Mouse (Mus musculus) MEL (cell line): ENCODE measurements around the gene Elovl1. TPM values are rescaled to one million over a fixed set of nuclear protein-coding genes. Genes with fewer than 3 reads are reported as not detected.

ENCODE experiments used
- DNase-seq: peaks from one replicate; pipeline ENCODE4 v3.0.0; 2011; ENCODE audit warnings: low read depth, low spot score
- H3K27ac ChIP-seq: 2 replicates; pipeline ENCODE4 v1.5.1; 2012; ENCODE audit warnings: low read depth, mild to moderate bottlenecking, control low read depth, low read length, moderate library complexity; ENCODE audit not compliant: control insufficient read depth
- H3K27me3 ChIP-seq, 2 experiments: fragments of 150-350 bp in 1 of 2; sonication (generic) in 1 of 2; 2 replicates each; pipeline ENCODE4 v1.6.1; 2012; ENCODE audit warnings: low read length in 2 of 2, mild to moderate bottlenecking in 2 of 2, improper control_type of control experiment in 1 of 2, moderate library complexity in 1 of 2; ENCODE audit not compliant: insufficient read depth in 2 of 2, control insufficient read depth in 1 of 2
- H3K36me3 ChIP-seq, 2 experiments: 2 replicates each; pipeline ENCODE4 v1.6.1; 2012 to 2014; ENCODE audit warnings: low read length in 2 of 2, improper control_type of control experiment in 1 of 2, inconsistent platforms in 1 of 2, mild to moderate bottlenecking in 1 of 2; ENCODE audit not compliant: insufficient read depth in 2 of 2, control insufficient read depth in 1 of 2
- H3K4me1 ChIP-seq, 2 experiments: fragments of 150-350 bp in 1 of 2; sonication (generic) in 1 of 2; 2 replicates each; pipeline ENCODE4 v1.6.1; 2012; ENCODE audit warnings: low read length in 2 of 2, improper control_type of control experiment in 1 of 2, mild to moderate bottlenecking in 1 of 2; ENCODE audit not compliant: insufficient read depth in 2 of 2, control insufficient read depth in 1 of 2
- H3K4me3 ChIP-seq, 2 experiments: fragments of 150-350 bp in 1 of 2; sonication (generic) in 1 of 2; 2 replicates each; pipeline ENCODE4 v1.5.1; 2012; ENCODE audit warnings: low read depth in 2 of 2, low read length in 2 of 2, mild to moderate bottlenecking in 2 of 2, moderate library complexity in 2 of 2, control low read depth in 1 of 2, improper control_type of control experiment in 1 of 2; ENCODE audit not compliant: control insufficient read depth in 1 of 2, insufficient read depth in 1 of 2
- H3K79me2 ChIP-seq: 2 replicates; pipeline ENCODE4 v1.6.1; 2012; ENCODE audit warnings: mild to moderate bottlenecking, low read length, moderate library complexity; ENCODE audit not compliant: control insufficient read depth, poor library complexity, insufficient read depth
- H3K9ac ChIP-seq: 2 replicates; pipeline ENCODE4 v1.6.1; 2012; ENCODE audit warnings: low read depth, mild to moderate bottlenecking, control low read depth, low read length, moderate library complexity; ENCODE audit not compliant: control insufficient read depth, poor library complexity, severe bottlenecking
- H3K9me3 ChIP-seq: fragments of 150-350 bp; sonication (generic); replicated peaks from 2 replicates; pipeline ENCODE4 v1.6.1; 2012; ENCODE audit warnings: mild to moderate bottlenecking, low read length, improper control_type of control experiment, moderate library complexity; ENCODE audit not compliant: insufficient read depth
- CHD1 ChIP-seq: IDR thresholded peaks from 2 replicates; pipeline ENCODE4 v1.6.1; 2012; ENCODE audit warnings: low read depth, mild to moderate bottlenecking, inconsistent platforms, low read length, improper control_type of control experiment
- CHD2 ChIP-seq: IDR thresholded peaks from 2 replicates; pipeline ENCODE4 v1.6.1; 2011; ENCODE audit warnings: low read length, improper control_type of control experiment
- CTCF ChIP-seq, 3 experiments: IDR thresholded peaks in 2 of 3; conservative IDR thresholded peaks in 1 of 3; 2 replicates each; pipeline ENCODE4 v1.5.1; 2011 to 2012; ENCODE audit warnings: low read length in 3 of 3, low read depth in 2 of 3, mild to moderate bottlenecking in 2 of 3, improper control_type of control experiment in 1 of 3, inconsistent platforms in 1 of 3, mixed read lengths in 1 of 3, moderate library complexity in 1 of 3; ENCODE audit not compliant: control insufficient read depth in 1 of 3, insufficient read depth in 1 of 3, poor library complexity in 1 of 3, severe bottlenecking in 1 of 3
- E2F4 ChIP-seq: IDR thresholded peaks from 2 replicates; pipeline ENCODE4 v1.6.1; 2011; ENCODE audit warnings: low read depth, low read length, improper control_type of control experiment, borderline replicate concordance
- ETS1 ChIP-seq: IDR thresholded peaks from 2 replicates; pipeline ENCODE4 v1.6.1; 2012; ENCODE audit warnings: low read depth, mild to moderate bottlenecking, inconsistent platforms, low read length, improper control_type of control experiment, moderate library complexity
- GABPA ChIP-seq: IDR thresholded peaks from 2 replicates; pipeline ENCODE4 v1.6.1; 2012; ENCODE audit warnings: low read depth, mild to moderate bottlenecking, inconsistent platforms, low read length, improper control_type of control experiment, moderate library complexity
- GATA1 ChIP-seq: IDR thresholded peaks from 2 replicates; pipeline ENCODE4 v1.6.1; 2011; ENCODE audit warnings: low read depth, low read length, improper control_type of control experiment
- HCFC1 ChIP-seq: IDR thresholded peaks from 2 replicates; pipeline ENCODE4 v1.6.1; 2012; ENCODE audit warnings: low read depth, mild to moderate bottlenecking, inconsistent platforms, low read length, improper control_type of control experiment, moderate library complexity
- MAFK ChIP-seq: IDR thresholded peaks from 2 replicates; pipeline ENCODE4 v1.6.1; 2011; ENCODE audit warnings: low read depth, mild to moderate bottlenecking, low read length, improper control_type of control experiment, borderline replicate concordance
- MAX ChIP-seq: IDR thresholded peaks from 2 replicates; pipeline ENCODE4 v1.6.1; 2011; ENCODE audit warnings: low read length, improper control_type of control experiment
- MAZ ChIP-seq: IDR thresholded peaks from 2 replicates; pipeline ENCODE4 v1.6.1; 2012; ENCODE audit warnings: low read depth, mild to moderate bottlenecking, inconsistent platforms, low read length, improper control_type of control experiment
- MXI1 ChIP-seq: IDR thresholded peaks from 2 replicates; pipeline ENCODE4 v1.6.1; 2011; ENCODE audit warnings: mild to moderate bottlenecking, low read depth, low read length, improper control_type of control experiment
- MYC ChIP-seq: IDR thresholded peaks from 2 replicates; pipeline ENCODE4 v1.6.1; 2011; ENCODE audit warnings: low read depth, mild to moderate bottlenecking, low read length, improper control_type of control experiment, moderate library complexity
- NELFE ChIP-seq: IDR thresholded peaks from 2 replicates; pipeline ENCODE4 v1.6.1; 2011; ENCODE audit warnings: low read depth, low read length, improper control_type of control experiment
- POLR2AphosphoS2 ChIP-seq: IDR thresholded peaks from 2 replicates; pipeline ENCODE4 v1.6.1; 2011; ENCODE audit warnings: low read length, improper control_type of control experiment
- RAD21 ChIP-seq: IDR thresholded peaks from 2 replicates; pipeline ENCODE4 v1.6.1; 2011; ENCODE audit warnings: mild to moderate bottlenecking, low read depth, low read length, improper control_type of control experiment
- RCOR1 ChIP-seq: IDR thresholded peaks from 2 replicates; pipeline ENCODE4 v1.6.1; 2012; ENCODE audit warnings: low read depth, mild to moderate bottlenecking, inconsistent platforms, low read length, improper control_type of control experiment
- SIN3A ChIP-seq: IDR thresholded peaks from 2 replicates; pipeline ENCODE4 v1.6.1; 2012; ENCODE audit warnings: low read length, improper control_type of control experiment, inconsistent platforms
- TBP ChIP-seq: IDR thresholded peaks from 2 replicates; pipeline ENCODE4 v1.8.0; 2011; ENCODE audit warnings: low read depth, low read length, improper control_type of control experiment
- TCF12 ChIP-seq: IDR thresholded peaks from 2 replicates; pipeline ENCODE4 v1.6.1; 2014; ENCODE audit warnings: low read depth, mild to moderate bottlenecking, inconsistent platforms, low read length, improper control_type of control experiment, moderate library complexity
- USF1 ChIP-seq: IDR thresholded peaks from 2 replicates; pipeline ENCODE4 v1.6.1; 2014; ENCODE audit warnings: low read depth, mild to moderate bottlenecking, inconsistent platforms, low read length, improper control_type of control experiment, moderate library complexity
- USF2 ChIP-seq, 2 experiments: IDR thresholded peaks; 2 replicates each; pipeline ENCODE4 v1.6.1; 2011 to 2012; ENCODE audit warnings: improper control_type of control experiment in 2 of 2, low read length in 2 of 2, borderline replicate concordance in 1 of 2, inconsistent platforms in 1 of 2, low read depth in 1 of 2, mild to moderate bottlenecking in 1 of 2; ENCODE audit not compliant: insufficient read depth in 1 of 2
- ZC3H11A ChIP-seq: IDR thresholded peaks from 2 replicates; pipeline ENCODE4 v1.6.1; 2012; ENCODE audit warnings: low read depth, mild to moderate bottlenecking, inconsistent platforms, low read length, improper control_type of control experiment
- ZNF384 ChIP-seq: IDR thresholded peaks from 2 replicates; pipeline ENCODE4 v1.6.1; 2012; ENCODE audit warnings: low read depth, mild to moderate bottlenecking, inconsistent platforms, low read length, improper control_type of control experiment
- polyA plus RNA-seq, 2 experiments: library from polyadenylated mRNA; stranded (reverse) in 1 of 2; unstranded in 1 of 2; fragments of >175 nt in 1 of 2; fragments of >200 nt in 1 of 2; gene quantifications; 2 replicates each; pipeline versions ENCODE4 v1.2.1 to v1.2.4; 2012; ENCODE audit warnings: low replicate concordance in 2 of 2, low read depth in 1 of 2; ENCODE audit not compliant: insufficient read length in 2 of 2, insufficient read depth in 1 of 2, missing spikeins in 1 of 2
- total RNA-seq: library from RNA; depleted of rRNA; stranded (reverse); fragments of 300-350 nt; gene quantifications from 2 replicates; pipeline ENCODE4 v1.2.3, GENCODE M21; 2012

Elovl1 gene
- total and polyA plus RNA-seq, 3 experiments, result 134 to 391 (median 246) TPM

DNA sequence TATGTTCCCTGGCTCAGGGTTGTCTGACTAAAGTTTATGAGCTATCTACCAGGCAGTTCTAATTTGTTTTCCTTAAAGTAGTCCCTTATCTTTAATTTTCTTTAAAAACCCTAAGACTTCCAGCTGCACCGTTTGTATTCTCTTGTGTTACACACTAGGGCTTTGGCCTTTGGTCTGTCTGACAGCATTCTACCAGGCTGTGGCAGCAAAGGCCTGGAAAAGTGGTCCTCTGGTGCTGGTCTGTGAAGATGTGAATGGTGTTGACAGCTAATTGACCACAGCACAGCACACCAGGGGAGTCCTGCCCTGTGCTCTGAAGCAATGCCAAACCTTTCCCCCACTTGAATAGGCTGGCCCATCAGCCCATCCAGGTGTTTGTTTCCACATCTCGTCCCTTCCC is 12.1 kb upstream of the Elovl1 start:
- no peak for DNase-seq
- no peaks in the 10 kb centered on the region for H3K27me3 ChIP-seq
- H3K4me3 ChIP-seq, result no peak overlapping the region
- H3K4me1 ChIP-seq, result 0 out of 4 replicates have a peak, but pooled peaks cover 0 to under 1% of the 10 kb centered on the region in 2 experiments
- TF ChIP-seq MYC (no peak), MAZ (no peak), MAFK (no peak), ETS1 (no peak), ZNF384 (no peak), GATA1 (no peak), MXI1 (no peak), RAD21 (no peak), USF2 (IDR thresholded peaks at IDR 0.05; ENCODE audit: borderline replicate concordance in 1 of 2, insufficient read depth in 1 of 2, low read depth in 1 of 2, low read length in 2 of 2) (no peak), HCFC1 (no peak), SIN3A (no peak), CTCF (IDR thresholded peaks at IDR 0.05 in 2 of 3, conservative IDR thresholded peaks at IDR 0.05 in 1 of 3; ENCODE audit: control insufficient read depth in 1 of 3, insufficient read depth in 1 of 3, low read depth in 2 of 3, low read length in 3 of 3, poor library complexity in 1 of 3, severe bottlenecking in 1 of 3) (no peak), GABPA (no peak), USF1 (no peak), ZC3H11A (no peak), NELFE (no peak), CHD2 (no peak), TBP (no peak)
- no peak overlapping the region for H3K9ac ChIP-seq
- no peak overlapping the region for H3K27ac ChIP-seq
- H3K36me3 ChIP-seq, result peaks cover 2 to 8% of the 10 kb centered on the region in 2 experiments; a peak in 2 of 4 replicates
- H3K79me2 ChIP-seq, result no peaks in the 10 kb centered on the region
- H3K9me3 ChIP-seq, result no peaks in the 10 kb centered on the region

DNA sequence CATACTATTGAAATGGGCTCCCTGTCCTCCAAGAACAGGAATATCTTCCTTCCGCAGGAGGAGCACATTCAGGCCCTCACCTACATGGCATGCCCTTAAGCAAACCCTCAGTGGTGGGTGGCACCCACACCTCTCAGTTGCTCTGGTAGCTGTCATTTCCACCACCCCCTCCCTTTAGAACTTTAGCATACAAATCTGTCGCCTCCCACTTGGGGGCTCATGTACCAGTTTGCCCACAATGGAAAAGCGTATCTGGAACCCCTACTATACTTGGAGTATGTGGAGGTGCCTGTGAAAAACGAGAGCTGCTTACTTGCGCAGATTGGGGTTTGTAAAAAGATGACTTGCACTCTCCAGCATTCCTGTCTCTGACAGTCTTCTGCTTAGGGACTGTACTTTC is 11.6 kb upstream of the Elovl1 start:
- Histone ChIP-seq H3K4me3 (no peak overlapping the region), H3K79me2 (no peaks in the 10 kb centered on the region), H3K27ac (no peak overlapping the region), H3K9me3 (no peaks in the 10 kb centered on the region), H3K27me3 (no peaks in the 10 kb centered on the region), H3K9ac (no peak overlapping the region), H3K36me3 (peaks cover 0 to 8% of the 10 kb centered on the region in 2 experiments; a peak in 2 of 4 replicates), H3K4me1 (no peaks in the 10 kb centered on the region)
- TF ChIP-seq MAX (no peak), GATA1 (no peak), E2F4 (no peak), POLR2AphosphoS2 (no peak), MYC (no peak), MAZ (no peak), CHD1 (no peak), SIN3A (no peak), ZC3H11A (no peak), CTCF (IDR thresholded peaks at IDR 0.05 in 2 of 3, conservative IDR thresholded peaks at IDR 0.05 in 1 of 3; ENCODE audit: control insufficient read depth in 1 of 3, insufficient read depth in 1 of 3, low read depth in 2 of 3, low read length in 3 of 3, poor library complexity in 1 of 3, severe bottlenecking in 1 of 3) (no peak), RCOR1 (no peak), TCF12 (no peak)
- no peak for DNase-seq
